Mouse (Mus musculus) kidney, postnatal 0 days (tissue): ENCODE measurements around the gene Spata33. TPM values are rescaled to one million over a fixed set of nuclear protein-coding genes. Genes with fewer than 3 reads are reported as not detected.
A peak's percentile ranks its signal among the peaks of the same experiment; 100 is the strongest.

ENCODE experiments used
- ATAC-seq: fragments of 200-750 bp; cut with Nextera tagmentation; replicated peaks from 2 replicates; pipeline ENCODE4 v1.8.0; 2017; ENCODE audit warnings: low read depth, moderate number of reproducible peaks, moderate TSS enrichment, moderate library complexity; ENCODE audit not compliant: low FRiP score
- DNase-seq: peaks from one replicate; pipeline ENCODE4 v3.0.0-alpha.2; 2016; ENCODE audit warnings: low spot score
- H3K27ac ChIP-seq: fragments of 300-500 bp; sonication (generic); 2 replicates; pipeline ENCODE4 v1.5.1; 2014; ENCODE audit warnings: mild to moderate bottlenecking
- H3K27me3 ChIP-seq: fragments of 300-500 bp; sonication (generic); 2 replicates; pipeline ENCODE4 v1.6.1; 2014; ENCODE audit warnings: low read length, mixed read lengths; ENCODE audit not compliant: insufficient read depth
- H3K36me3 ChIP-seq: fragments of 300-500 bp; sonication (generic); 2 replicates; pipeline ENCODE4 v1.6.1; 2014; ENCODE audit warnings: low read length, mixed read lengths; ENCODE audit not compliant: insufficient read depth
- H3K4me1 ChIP-seq: fragments of 300-500 bp; sonication (generic); replicated peaks from 2 replicates; pipeline ENCODE4 v1.6.1; 2014; ENCODE audit warnings: antibody characterized with exemption, low read length, mixed read lengths; ENCODE audit not compliant: insufficient read depth
- H3K4me2 ChIP-seq: fragments of 300-500 bp; sonication (generic); 2 replicates; pipeline ENCODE4 v1.6.1; 2014; ENCODE audit warnings: mild to moderate bottlenecking, low read length, moderate library complexity, mixed read lengths
- H3K4me3 ChIP-seq: fragments of 300-500 bp; sonication (generic); replicated peaks from 2 replicates; pipeline ENCODE4 v1.5.1; 2014; ENCODE audit warnings: low read depth, low read length
- H3K9ac ChIP-seq: fragments of 300-500 bp; sonication (generic); 2 replicates; pipeline ENCODE4 v1.6.1; 2014; ENCODE audit warnings: low read depth, low read length
- H3K9me3 ChIP-seq: fragments of 300-500 bp; sonication (generic); replicated peaks from 2 replicates; pipeline ENCODE4 v1.6.1; 2016; ENCODE audit warnings: low read length, inconsistent platforms, mixed read lengths
- CTCF ChIP-seq: IDR thresholded peaks from 2 replicates; pipeline ENCODE4 v1.5.1; 2016; ENCODE audit warnings: antibody characterized with exemption, low read depth, mild to moderate bottlenecking, moderate library complexity
- WGBS: fragments of 180-500 bp; shearing (Covaris S2); extraction: QIAGEN DNeasy Blood & Tissue Kit; methylation state at CpG from one replicate; pipeline ENCODE4 v1.1.7; 2014; 5-methylcytosine and 5-hydroxymethylcytosine counted together
- polyA plus RNA-seq: library from polyadenylated mRNA; unstranded; fragments of >200 nt; fragmentation: Nextera tagmentation; extraction: Ambion mirVana; gene quantifications from 2 replicates; pipeline ENCODE4 v1.2.1, GENCODE M21; 2015

The Spata33 gene
- polyA plus RNA-seq, 1 experiment from 2014 or later, result 7.1 TPM

GRCm38 (mm10) chr8:123248596-123248995, 36.0 kb downstream of the Spata33 start:
- ATAC-seq, result no peak
- no peak overlapping the region for H3K9ac ChIP-seq
- H3K4me2 ChIP-seq, result no peak overlapping the region
- H3K36me3 ChIP-seq, result peaks cover 57% of the 10 kb centered on the region
- H3K27ac ChIP-seq, result no peak overlapping the region
- no peak overlapping the region for H3K4me3 ChIP-seq
- WGBS, result 91% methylated on average over 8 of the region's 8 CpGs
- TF ChIP-seq CTCF, result no peak
- H3K4me1 ChIP-seq, result peaks cover 7% of the 10 kb centered on the region; the same call in 1 of the 2 replicates
- DNase-seq, result no peak
- no peaks in the 10 kb centered on the region for H3K27me3 ChIP-seq
- H3K9me3 ChIP-seq, result no peaks in the 10 kb centered on the region

- H3K9me3 ChIP-seq, result no peaks in the 10 kb centered on the region
- no peak overlapping the region for H3K4me2 ChIP-seq
- no peak overlapping the region for H3K27ac ChIP-seq
- H3K4me3 ChIP-seq, result no peak overlapping the region
- H3K36me3 ChIP-seq, result peaks cover 43% of the 10 kb centered on the region
- peaks cover 17% of the 10 kb centered on the region for H3K4me1 ChIP-seq
- no peaks in the 10 kb centered on the region for H3K27me3 ChIP-seq
- 0 out of 2 replicates have a peak overlapping the region, but pooled peaks have one; percentile 23 for H3K9ac ChIP-seq
- ATAC-seq, result no peak
- no peak for TF ChIP-seq CTCF
- DNase-seq, result no peak
- WGBS, result 94% methylated on average over 5 of the region's 5 CpGs
Measured at GRCm38 (mm10) chr8:123250940-123251339, 38.3 kb downstream of the Spata33 start.

GRCm38 (mm10) chr8:123252925-123253324, 40.3 kb downstream of the Spata33 start:
- peak overlapping the region; percentile 83 for H3K4me2 ChIP-seq
- peaks cover 34% of the 10 kb centered on the region for H3K36me3 ChIP-seq
- H3K9ac ChIP-seq, result peak overlapping the region; percentile 83; the same call in 1 of the 2 replicates
- H3K27ac ChIP-seq, result 0 out of 2 replicates have a peak overlapping the region, but pooled peaks have one; percentile 31
- no peak for TF ChIP-seq CTCF
- no peaks in the 10 kb centered on the region for H3K9me3 ChIP-seq
- ATAC-seq (no peak), DNase-seq (no peak)
- 34% methylated on average over 4 of the region's 4 CpGs for WGBS
- peak overlapping the region; percentile 86; the same call in 1 of the 2 replicates for H3K4me3 ChIP-seq
- peaks cover 17% of the 10 kb centered on the region for H3K4me1 ChIP-seq
- H3K27me3 ChIP-seq, result no peaks in the 10 kb centered on the region

- under 1% methylated on average over 37 of the region's 40 CpGs for WGBS
- H3K36me3 ChIP-seq, result peaks cover 34% of the 10 kb centered on the region
- no peak for DNase-seq
Measured at GRCm38 (mm10) chr8:123253451-123254098, 40.9 kb downstream of the Spata33 start.

GRCm38 (mm10) chr8:123254099-123254885, 41.7 kb downstream of the Spata33 start, which contains the start of the genes Zfp276 and Vps9d1:
TSS of gene Zfp276 (plus strand) at chr8:123254195.
TSS of gene Vps9d1 (minus strand) at chr8:123254348.
- H3K4me1 ChIP-seq, result peaks cover 17% of the 10 kb centered on the region
- H3K36me3 ChIP-seq, result peaks cover 31% of the 10 kb centered on the region
- H3K9ac ChIP-seq, result peak within 1 kb of the TSS; percentile 83
- H3K27ac ChIP-seq, result peak within 1 kb of the TSS; percentile 65
- peak within 1 kb of the TSS; percentile 86 for H3K4me3 ChIP-seq
- TF ChIP-seq CTCF, result no peak
- no peaks in the 10 kb centered on the region for H3K27me3 ChIP-seq
- peak; percentile 95 for ATAC-seq
- DNase-seq, result peak; percentile 89
- WGBS, result under 1% methylated on average over 93 of the region's 99 CpGs
- H3K9me3 ChIP-seq, result no peaks in the 10 kb centered on the region
- H3K4me2 ChIP-seq, result peak within 1 kb of the TSS; percentile 83

More at GRCm38 (mm10) chr8:123253451-123254098, 40.9 kb downstream of the Spata33 start:
- no peaks in the 10 kb centered on the region for H3K9me3 ChIP-seq
- peaks cover 17% of the 10 kb centered on the region for H3K4me1 ChIP-seq
- H3K27me3 ChIP-seq, result no peaks in the 10 kb centered on the region
- peak overlapping the region; percentile 65 for H3K27ac ChIP-seq
- H3K9ac ChIP-seq, result peak overlapping the region; percentile 83
- peak overlapping the region; percentile 86 for H3K4me3 ChIP-seq
- ATAC-seq, result peak; percentile 15; the same call in 1 of the 2 replicates
- TF ChIP-seq CTCF, result no peak
- peak overlapping the region; percentile 83 for H3K4me2 ChIP-seq

GRCm38 (mm10) chr8:123255170-123255569, 42.5 kb downstream of the Spata33 start:
- no peak for ATAC-seq
- peak overlapping the region; percentile 83 for H3K4me2 ChIP-seq
- H3K27me3 ChIP-seq, result no peaks in the 10 kb centered on the region
- H3K9ac ChIP-seq, result peak overlapping the region; percentile 83
- H3K4me3 ChIP-seq, result peak overlapping the region; percentile 86
- no peak overlapping the region for H3K27ac ChIP-seq
- peaks cover 17% of the 10 kb centered on the region for H3K4me1 ChIP-seq
- TF ChIP-seq CTCF, result peak; percentile 40; the same call in 1 of the 2 replicates
- 62% methylated on average over 6 of the region's 6 CpGs for WGBS
- H3K9me3 ChIP-seq, result no peaks in the 10 kb centered on the region
- DNase-seq, result no peak
- H3K36me3 ChIP-seq, result peaks cover 31% of the 10 kb centered on the region
